Mouse (Mus musculus): Measurements from ENCODE around the gene Ptpn18.
"Not testable (repeated sequence)": the region's sequence is repeated elsewhere in the genome, so short reads cannot be mapped to it uniquely, and the experiment has no call there.

The Ptpn18 gene

DNA sequence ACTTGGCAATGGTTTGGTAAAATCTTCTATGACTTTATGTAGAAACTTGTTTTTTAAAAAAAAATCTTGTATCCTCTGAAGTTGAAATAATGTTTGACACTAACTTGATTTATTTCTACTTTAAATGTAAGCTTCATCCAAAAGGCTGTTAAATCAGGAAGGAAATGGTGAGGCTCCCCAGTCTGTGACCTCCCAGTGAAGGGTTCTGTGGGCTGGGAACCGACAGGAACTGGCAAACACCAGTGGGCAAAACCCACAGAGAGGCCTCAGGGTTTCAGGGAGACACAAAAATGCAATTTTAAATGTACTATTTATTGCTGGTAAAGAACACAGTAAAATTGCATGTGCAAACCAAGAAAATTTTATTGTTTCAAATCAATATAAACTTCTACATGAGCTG is 58.2 kb downstream of the Ptpn18 start:
- not testable (repeated sequence) for DNase-seq

GRCm38 (mm10) chr1:34518259-34518658 is 58.7 kb downstream of the Ptpn18 start:
- DNase-seq = no peak

GRCm38 (mm10) chr1:34522205-34522849 is 62.8 kb downstream of the Ptpn18 start:
- no peak for DNase-seq

- no peak for DNase-seq
Measured at GRCm38 (mm10) chr1:34522850-34523244, 63.3 kb downstream of the Ptpn18 start.

DNA sequence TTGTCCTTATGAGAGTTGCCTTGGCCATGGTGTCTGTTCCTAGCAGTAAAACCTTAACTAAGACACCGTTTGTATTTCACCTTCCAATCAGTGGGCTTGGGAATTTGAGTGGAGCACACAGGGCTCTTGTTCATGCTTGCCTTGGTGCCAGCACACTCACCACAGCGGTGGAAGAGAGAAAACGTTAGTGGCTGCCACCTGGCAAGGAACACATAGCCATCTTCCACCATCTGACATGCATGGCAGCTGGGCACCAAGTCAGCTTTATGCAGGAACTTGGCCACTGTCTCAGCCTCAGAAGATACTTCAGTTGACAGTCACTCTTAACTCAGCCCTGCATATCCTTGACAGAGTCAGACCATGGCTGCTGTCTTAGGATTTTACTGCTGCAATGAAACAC is 64.1 kb downstream of the Ptpn18 start:
- no peak for DNase-seq
